Mouse (Mus musculus) limb, embryonic 13.5 days (tissue): ENCODE data around the gene Cdca8. TPM values are rescaled to one million over a fixed set of nuclear protein-coding genes. Genes with fewer than 3 reads are reported as not detected.
"Not testable (repeated sequence)": the region's sequence is repeated elsewhere in the genome, so short reads cannot be mapped to it uniquely, and the experiment has no call there.

Source experiments
- ATAC-seq: fragments of 200-750 bp; cut with Nextera tagmentation; 2 replicates; pipeline ENCODE4 v1.8.0; 2017; ENCODE audit warnings: low read depth, moderate number of reproducible peaks, moderate TSS enrichment; ENCODE audit not compliant: low FRiP score
- H3K27ac ChIP-seq: fragments of 300-500 bp; sonication (generic); 2 replicates; pipeline ENCODE4 v1.5.1; 2015; ENCODE audit warnings: inconsistent platforms, mild to moderate bottlenecking, moderate library complexity
- H3K27me3 ChIP-seq: fragments of 300-500 bp; sonication (generic); 2 replicates; pipeline ENCODE4 v1.6.1; 2015; ENCODE audit warnings: mild to moderate bottlenecking, inconsistent platforms
- H3K36me3 ChIP-seq: fragments of 300-500 bp; sonication (generic); 2 replicates; pipeline ENCODE4 v1.6.1; 2015; ENCODE audit warnings: inconsistent platforms, mild to moderate bottlenecking, moderate library complexity
- H3K4me1 ChIP-seq: fragments of 300-500 bp; sonication (generic); 2 replicates; pipeline ENCODE4 v1.6.1; 2015; ENCODE audit warnings: inconsistent platforms
- H3K4me2 ChIP-seq: fragments of 300-500 bp; sonication (generic); replicated peaks from 2 replicates; pipeline ENCODE4 v1.6.1; 2015; ENCODE audit warnings: inconsistent platforms, mild to moderate bottlenecking, moderate library complexity
- H3K4me3 ChIP-seq: fragments of 300-500 bp; sonication (generic); 2 replicates; pipeline ENCODE4 v1.5.1; 2015; ENCODE audit warnings: moderate library complexity, mild to moderate bottlenecking, inconsistent platforms
- H3K9ac ChIP-seq: fragments of 300-500 bp; sonication (generic); 2 replicates; pipeline ENCODE4 v1.6.1; 2015; ENCODE audit warnings: mild to moderate bottlenecking, inconsistent platforms
- H3K9me3 ChIP-seq: fragments of 300-500 bp; sonication (generic); 2 replicates; pipeline ENCODE4 v1.6.1; 2016; ENCODE audit warnings: inconsistent platforms
- WGBS: fragments of 180-500 bp; shearing (Covaris S2); methylation state at CpG from one replicate; pipeline ENCODE4 v1.1.7; 2015; 5-methylcytosine and 5-hydroxymethylcytosine counted together
- polyA plus RNA-seq: library from polyadenylated mRNA; unstranded; fragments of >200 nt; fragmentation: Nextera tagmentation; extraction: Ambion mirVana; gene quantifications from 2 replicates; pipeline ENCODE4 v1.2.1, GENCODE M21; 2015

The Cdca8 gene
- 128 and 130 TPM in 2 replicates for polyA plus RNA-seq

DNA sequence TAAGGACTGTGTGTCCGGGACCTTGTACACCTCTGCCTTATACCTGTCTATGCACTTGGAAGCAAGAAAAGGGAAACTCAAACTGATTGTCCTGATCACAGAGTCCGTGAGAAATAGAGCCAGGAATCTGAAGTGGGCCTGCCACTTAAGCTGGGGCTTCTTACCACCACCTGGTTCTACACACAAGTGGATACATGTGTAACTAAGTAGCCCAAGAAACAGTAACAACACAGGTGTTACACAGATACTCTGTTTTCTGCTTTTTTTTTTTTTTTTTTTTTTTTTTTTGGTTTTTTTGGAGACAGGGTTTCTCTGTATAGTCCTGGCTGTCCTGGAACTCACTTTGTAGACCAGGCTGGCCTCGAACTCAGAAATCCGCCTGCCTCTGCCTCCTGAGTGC lies at the start of gene Cdca8:
TSS of gene Cdca8 (minus strand) at position 101 of the 400 bp plus-strand sequence.
- 91% methylated on average over 4 of the region's 4 CpGs for WGBS
- H3K9ac ChIP-seq, H3K27ac ChIP-seq, H3K9me3 ChIP-seq, ATAC-seq, H3K27me3 ChIP-seq: not testable (repeated sequence)
- peak within 1 kb of the TSS; percentile 77; the same call in 1 of the 2 replicates for H3K4me2 ChIP-seq
- peaks cover 45% of the 10 kb centered on the region for H3K36me3 ChIP-seq
- H3K4me1 ChIP-seq: peaks cover 22% of the 10 kb centered on the region
- 0 out of 2 replicates have a peak within 1 kb of the TSS, but pooled peaks have one; percentile 4 for H3K4me3 ChIP-seq

DNA sequence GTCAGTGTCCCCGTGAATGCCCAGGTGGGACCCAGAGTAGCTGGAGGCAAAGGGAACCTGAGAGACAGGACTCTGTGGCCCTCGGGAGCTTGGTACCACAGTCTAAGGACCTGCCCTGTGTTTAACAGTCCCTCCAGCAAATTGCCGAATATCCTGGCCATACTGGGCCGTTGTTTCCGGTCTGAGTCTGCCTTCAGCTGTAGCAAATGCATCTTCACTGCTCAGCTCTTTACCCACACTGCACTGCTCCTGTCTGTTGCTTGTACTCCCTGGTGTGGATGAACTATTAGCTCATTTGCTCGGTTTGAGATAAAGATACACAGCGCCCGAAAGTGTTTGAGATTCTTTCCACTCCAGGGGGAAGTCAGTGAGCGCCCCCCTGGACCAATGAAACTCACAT lies 49.3 kb upstream of the Cdca8 start:
- H3K4me3 ChIP-seq: no peak overlapping the region
- H3K4me2 ChIP-seq: no peak overlapping the region
- peaks cover 51% of the 10 kb centered on the region for H3K4me1 ChIP-seq
- no peaks in the 10 kb centered on the region for H3K36me3 ChIP-seq
- no peak for ATAC-seq
- WGBS: 15% methylated on average over 9 of the region's 9 CpGs
- H3K9ac ChIP-seq: no peak overlapping the region
- H3K27me3 ChIP-seq: peaks cover 98% of the 10 kb centered on the region
- no peaks in the 10 kb centered on the region for H3K9me3 ChIP-seq
- H3K27ac ChIP-seq: no peak overlapping the region

DNA sequence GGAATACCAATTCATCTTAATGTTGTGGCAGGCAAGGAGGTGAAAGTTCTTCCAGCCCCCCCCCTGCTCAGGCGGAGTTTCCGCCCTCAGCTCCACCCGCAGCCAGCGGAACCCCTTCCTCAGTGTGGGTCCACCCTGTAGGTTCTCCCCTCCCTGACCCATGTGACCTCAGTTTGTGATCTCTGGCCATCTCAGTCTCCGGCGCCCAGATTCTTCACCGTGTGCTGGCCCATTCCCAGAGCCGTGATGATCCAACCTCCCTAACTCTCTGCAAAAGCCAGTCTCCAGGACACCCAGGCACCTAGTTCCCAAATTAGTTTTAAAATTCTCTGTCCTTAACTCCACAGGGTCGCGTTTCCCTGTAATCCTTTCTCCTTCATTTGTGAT lies 48.6 kb upstream of the Cdca8 start:
- no peak for ATAC-seq
- Histone ChIP-seq H3K4me1 (peaks cover 51% of the 10 kb centered on the region), H3K27me3 (peaks cover 98% of the 10 kb centered on the region), H3K9me3 (no peaks in the 10 kb centered on the region), H3K4me3 (peak overlapping the region; percentile 48; the same call in 1 of the 2 replicates), H3K36me3 (no peaks in the 10 kb centered on the region), H3K27ac (no peak overlapping the region), H3K9ac (no peak overlapping the region), H3K4me2 (no peak overlapping the region; the same call in 1 of the 2 replicates)
- 8% methylated on average over 10 of the region's 10 CpGs for WGBS

DNA sequence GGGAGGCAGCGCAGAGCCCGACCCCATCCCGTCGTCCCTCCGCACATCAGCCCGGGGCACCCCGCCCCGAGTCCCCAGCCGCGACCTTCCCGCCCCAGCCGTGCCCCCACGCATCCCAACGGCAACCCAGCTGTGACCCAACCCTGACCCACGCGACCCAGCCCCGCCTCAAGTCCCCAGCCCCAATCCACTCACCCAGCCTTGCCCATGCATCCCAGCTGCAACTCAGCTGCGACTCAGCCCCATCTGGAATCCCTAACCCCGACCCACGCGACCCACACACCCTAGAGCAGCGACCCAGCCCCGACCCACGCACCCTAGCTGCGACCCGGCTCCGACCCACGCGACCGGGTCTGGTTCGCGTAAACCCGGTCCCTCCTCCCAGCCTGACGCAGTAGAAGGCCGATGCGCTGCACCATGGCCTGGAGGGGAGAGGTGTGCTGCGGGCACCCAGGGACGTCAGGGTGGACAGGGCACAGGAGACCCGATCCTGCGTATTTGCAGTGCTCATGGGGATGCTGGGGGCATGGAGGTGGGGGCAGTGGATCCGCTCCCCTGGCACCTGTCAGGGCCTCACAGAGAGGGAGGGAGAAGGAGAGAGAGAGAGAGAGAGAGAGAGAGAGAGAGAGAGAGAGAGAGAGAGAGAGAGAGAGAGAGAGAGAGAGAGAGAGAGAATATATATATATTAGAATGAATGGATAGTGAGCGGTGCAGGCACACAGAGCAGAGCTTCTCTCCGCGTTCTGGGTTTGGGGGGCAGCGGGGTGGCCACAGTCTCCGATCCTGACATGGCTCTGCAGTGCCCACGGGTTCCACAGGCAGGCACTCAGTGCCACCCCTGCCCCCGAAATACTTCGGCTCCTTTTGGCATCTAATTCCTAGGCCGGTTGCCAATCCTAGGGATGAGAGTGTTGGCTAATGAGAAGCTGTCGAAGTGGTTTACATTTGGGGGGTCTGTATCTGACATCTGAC lies 47.9 kb upstream of the Cdca8 start:
- H3K4me2 ChIP-seq: peak overlapping the region; percentile 71
- H3K9ac ChIP-seq: peak overlapping the region; percentile 61
- peaks cover 100% of the 10 kb centered on the region for H3K27me3 ChIP-seq
- H3K36me3 ChIP-seq: no peaks in the 10 kb centered on the region
- H3K4me3 ChIP-seq: peak overlapping the region; percentile 48
- 2% methylated on average over 50 of the region's 51 CpGs for WGBS
- H3K4me1 ChIP-seq: peaks cover 51% of the 10 kb centered on the region
- ATAC-seq: no peak
- H3K9me3 ChIP-seq: no peaks in the 10 kb centered on the region
- H3K27ac ChIP-seq: no peak overlapping the region

DNA sequence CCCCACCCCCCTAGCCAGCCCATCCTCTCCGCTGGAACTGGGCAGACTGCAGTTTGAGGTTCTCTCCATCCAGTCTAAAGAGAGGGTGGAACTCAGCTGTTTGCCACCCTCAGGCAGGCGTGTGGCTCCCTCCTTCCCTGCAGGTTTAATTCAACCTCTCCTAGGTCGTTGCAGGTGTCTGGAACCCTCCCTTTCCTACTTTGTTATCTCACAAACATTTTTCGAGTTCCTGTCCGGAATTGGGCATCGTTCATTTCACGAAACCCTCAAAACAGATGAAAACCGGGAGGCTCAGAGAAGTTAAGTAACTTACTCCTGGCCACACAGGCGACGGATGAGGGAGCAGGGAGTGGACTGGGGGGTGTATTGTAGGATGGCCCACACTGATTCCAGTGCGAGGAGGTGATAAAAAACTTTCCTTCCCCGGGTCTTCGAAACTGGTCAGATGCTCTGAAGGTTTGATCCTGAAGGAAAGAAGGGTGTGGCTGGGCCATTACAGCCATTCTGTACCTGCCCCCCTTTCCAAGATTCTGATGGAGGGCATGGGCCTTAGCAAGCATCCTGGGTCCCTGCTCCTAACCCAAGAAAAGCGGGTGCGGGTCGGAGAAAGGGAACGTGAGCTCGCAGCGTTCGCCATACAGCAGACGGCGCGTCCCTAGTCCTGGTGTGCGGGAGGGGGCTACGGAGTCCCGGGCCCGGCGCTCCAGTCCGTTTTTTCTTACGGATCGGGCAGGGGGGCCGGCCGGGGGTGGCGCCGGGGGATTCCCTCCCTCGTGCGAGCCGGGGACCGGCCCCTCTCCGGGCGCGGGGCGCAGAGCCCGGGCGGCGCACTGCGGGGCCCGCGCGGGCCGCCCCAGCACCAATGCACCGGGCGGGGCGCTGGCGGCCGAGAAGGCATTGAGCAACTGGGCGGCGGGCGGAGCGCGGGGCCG lies 46.8 kb upstream of the Cdca8 start, which contains the start of gene Rspo1:
TSS of gene Rspo1 (plus strand) at position 760 of the 932 bp plus-strand sequence.
- Histone ChIP-seq H3K4me3 (peak within 1 kb of the TSS; percentile 48), H3K4me1 (peaks cover 51% of the 10 kb centered on the region), H3K27ac (no peak within 1 kb of the TSS), H3K27me3 (peaks cover 100% of the 10 kb centered on the region), H3K9ac (peak within 1 kb of the TSS; percentile 61), H3K4me2 (peak within 1 kb of the TSS; percentile 71), H3K36me3 (no peaks in the 10 kb centered on the region), H3K9me3 (no peaks in the 10 kb centered on the region)
- ATAC-seq: peak; percentile 30; the same call in 1 of the 2 replicates
- 1% methylated on average over 52 of the region's 62 CpGs for WGBS

DNA sequence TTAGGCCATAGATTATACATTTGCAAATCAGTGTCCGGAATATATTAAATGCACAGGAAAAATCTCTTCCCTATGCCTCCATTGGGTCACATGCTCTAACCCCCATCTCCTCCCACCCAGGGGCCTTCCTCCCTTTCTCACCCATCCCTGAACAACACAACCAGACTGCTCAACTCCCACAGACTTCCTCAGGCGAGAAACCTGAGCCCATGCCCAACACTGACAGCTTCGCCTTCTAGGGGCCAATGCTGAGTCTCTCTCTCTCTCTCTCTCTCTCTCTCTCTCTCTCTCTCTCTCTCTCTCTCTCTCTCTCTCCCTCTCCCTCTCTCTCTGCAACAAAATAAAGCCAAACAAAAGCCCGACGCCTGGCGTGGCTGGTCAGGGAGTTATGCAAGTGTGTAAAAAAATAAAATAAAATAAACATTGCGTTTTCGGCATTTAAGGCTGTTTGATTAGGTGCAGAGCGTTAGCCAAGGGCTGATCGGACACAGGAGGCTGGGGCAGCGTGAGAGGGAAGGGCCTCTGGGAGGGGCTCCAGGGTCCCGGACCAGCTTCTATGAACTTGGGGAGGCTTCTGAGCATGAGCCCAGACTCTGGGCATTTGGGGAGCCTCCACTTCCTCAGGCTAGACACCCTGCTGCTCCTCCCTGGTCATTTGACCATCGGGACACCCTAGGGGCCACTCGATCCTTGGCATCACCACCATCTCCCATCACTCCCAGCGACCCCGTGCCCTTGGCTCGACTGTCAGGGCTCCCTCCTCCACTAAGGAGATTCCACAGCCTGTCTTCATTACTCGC lies 46.0 kb upstream of the Cdca8 start:
- H3K27ac ChIP-seq: no peak overlapping the region

DNA sequence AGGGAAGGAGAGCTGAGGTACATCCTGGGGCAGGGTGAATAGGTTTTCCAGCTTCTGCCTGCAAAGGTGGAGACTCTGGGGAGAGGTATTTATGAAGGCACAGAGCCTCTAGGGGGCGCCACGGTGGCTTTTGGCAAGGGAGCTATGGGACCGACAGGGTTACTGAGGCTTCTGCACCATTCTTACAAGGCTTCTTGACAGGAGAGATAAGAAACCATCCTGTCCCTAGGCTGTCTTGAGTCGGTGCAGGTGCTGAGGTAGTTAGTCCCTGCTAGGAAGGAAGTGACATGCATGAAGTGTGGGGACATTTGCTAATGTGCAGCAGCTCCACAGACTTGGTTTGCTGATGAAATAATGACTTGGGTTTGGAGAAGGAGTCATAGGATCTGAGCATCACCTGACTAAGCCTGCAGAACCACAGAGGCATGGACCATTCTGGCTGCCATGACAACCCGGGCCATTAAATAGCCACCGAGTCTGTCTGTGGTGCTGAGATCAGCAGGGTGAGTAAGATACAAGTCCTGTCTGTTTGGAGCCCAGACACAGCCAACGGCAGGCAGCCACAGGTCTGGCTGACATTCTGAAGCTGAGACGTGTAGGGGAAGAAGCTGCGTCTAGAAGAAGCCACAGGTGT lies 44.9 kb upstream of the Cdca8 start:
- Histone ChIP-seq H3K27ac (no peak overlapping the region), H3K36me3 (no peaks in the 10 kb centered on the region), H3K9ac (no peak overlapping the region), H3K4me1 (peaks cover 36% of the 10 kb centered on the region), H3K27me3 (peaks cover 97% of the 10 kb centered on the region), H3K4me2 (no peak overlapping the region), H3K9me3 (no peaks in the 10 kb centered on the region), H3K4me3 (no peak overlapping the region)
- WGBS: 16% methylated on average over 9 of the region's 9 CpGs
- ATAC-seq: no peak

More for the DNA sequence above, 46.0 kb upstream of the Cdca8 start:
- H3K4me2 ChIP-seq: peak overlapping the region; percentile 5; the same call in 1 of the 2 replicates
- WGBS: 7% methylated on average over 18 of the region's 18 CpGs
- peaks cover 45% of the 10 kb centered on the region for H3K4me1 ChIP-seq
- H3K9ac ChIP-seq: no peak overlapping the region
- peaks cover 99% of the 10 kb centered on the region for H3K27me3 ChIP-seq
- H3K9me3 ChIP-seq: no peaks in the 10 kb centered on the region
- no peaks in the 10 kb centered on the region for H3K36me3 ChIP-seq
- H3K4me3 ChIP-seq: peak overlapping the region; percentile 48; the same call in 1 of the 2 replicates
- ATAC-seq: no peak

DNA sequence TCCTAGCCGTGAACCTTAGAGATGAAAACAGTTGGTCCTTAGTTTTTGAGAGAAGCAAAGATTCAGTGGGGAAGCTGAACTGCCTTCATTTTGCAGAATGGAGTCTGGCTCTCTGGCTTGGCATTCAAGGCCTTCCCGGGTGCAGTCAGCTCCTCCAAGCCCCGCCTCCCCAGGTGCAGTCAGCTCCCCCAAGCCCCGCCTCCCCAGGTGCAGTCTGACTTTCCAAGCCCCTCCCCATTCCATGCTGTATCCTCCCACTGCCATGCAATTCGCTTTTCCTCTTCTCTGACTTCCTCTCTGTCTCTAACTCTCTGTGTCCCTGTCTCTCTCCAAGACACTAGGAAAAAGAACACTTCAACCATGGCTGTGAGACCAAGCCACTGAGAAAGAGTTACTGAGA lies 39.1 kb upstream of the Cdca8 start:
- Histone ChIP-seq H3K27ac (no peak overlapping the region), H3K9me3 (no peaks in the 10 kb centered on the region), H3K4me3 (no peak overlapping the region), H3K36me3 (no peaks in the 10 kb centered on the region), H3K4me2 (no peak overlapping the region), H3K4me1 (peaks cover under 1% of the 10 kb centered on the region; the same call in 1 of the 2 replicates), H3K9ac (no peak overlapping the region), H3K27me3 (peaks cover 86% of the 10 kb centered on the region)
- 30% methylated on average over 5 of the region's 5 CpGs for WGBS
- ATAC-seq: no peak

DNA sequence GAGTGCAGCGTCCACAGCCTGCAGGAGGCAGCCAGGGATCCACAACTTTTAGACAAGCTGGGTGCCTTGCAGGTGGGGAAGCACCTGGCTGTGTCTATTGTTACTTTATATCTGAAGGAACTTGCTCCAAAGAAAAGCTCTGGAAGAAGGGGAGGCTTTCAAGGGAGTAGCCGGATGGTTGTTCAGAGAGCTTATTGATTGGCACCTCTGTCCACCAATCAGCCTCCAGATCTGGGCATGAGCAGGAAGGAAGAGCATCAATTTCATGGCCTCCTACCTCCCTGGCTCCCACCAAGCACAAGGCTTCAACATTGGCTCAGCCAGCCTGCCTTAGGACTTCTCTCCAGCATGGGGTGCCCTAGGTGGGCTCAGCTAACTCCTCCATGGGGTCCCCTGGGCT lies 34.2 kb upstream of the Cdca8 start:
- Histone ChIP-seq H3K4me1 (peaks cover 42% of the 10 kb centered on the region), H3K36me3 (no peaks in the 10 kb centered on the region), H3K27ac (no peak overlapping the region)

DNA sequence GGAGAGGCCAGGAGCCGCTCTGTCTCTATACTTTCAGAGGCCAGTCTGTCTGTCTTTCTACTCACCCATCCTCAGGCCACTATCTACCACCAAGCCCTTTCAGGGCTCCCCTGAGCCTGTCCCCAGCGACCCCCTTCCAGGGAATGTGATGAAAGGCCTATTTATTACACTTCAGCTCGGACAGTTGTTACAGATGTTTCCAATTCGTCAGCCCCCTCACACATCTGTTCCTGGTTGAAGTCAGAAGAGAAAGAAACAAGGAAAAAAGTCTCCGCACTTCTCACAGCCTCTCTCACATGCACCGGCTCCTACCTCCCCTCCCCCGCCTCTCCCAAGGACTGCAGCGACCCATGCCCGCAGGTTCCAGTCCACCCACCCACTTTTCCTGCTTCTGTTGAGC lies 33.2 kb upstream of the Cdca8 start:
- Histone ChIP-seq H3K9ac (no peak overlapping the region), H3K27ac (no peak overlapping the region), H3K36me3 (no peaks in the 10 kb centered on the region), H3K9me3 (no peaks in the 10 kb centered on the region), H3K4me1 (peaks cover 45% of the 10 kb centered on the region), H3K27me3 (peaks cover 84% of the 10 kb centered on the region), H3K4me3 (no peak overlapping the region), H3K4me2 (no peak overlapping the region)
- 13% methylated on average over 9 of the region's 9 CpGs for WGBS
- ATAC-seq: no peak

More for the DNA sequence above, 34.2 kb upstream of the Cdca8 start:
- ATAC-seq: no peak
- peaks cover 84% of the 10 kb centered on the region for H3K27me3 ChIP-seq
- 79% methylated on average over 2 of the region's 2 CpGs for WGBS
- no peak overlapping the region for H3K9ac ChIP-seq
- H3K4me3 ChIP-seq: no peak overlapping the region
- H3K4me2 ChIP-seq: no peak overlapping the region
- H3K9me3 ChIP-seq: no peaks in the 10 kb centered on the region

DNA sequence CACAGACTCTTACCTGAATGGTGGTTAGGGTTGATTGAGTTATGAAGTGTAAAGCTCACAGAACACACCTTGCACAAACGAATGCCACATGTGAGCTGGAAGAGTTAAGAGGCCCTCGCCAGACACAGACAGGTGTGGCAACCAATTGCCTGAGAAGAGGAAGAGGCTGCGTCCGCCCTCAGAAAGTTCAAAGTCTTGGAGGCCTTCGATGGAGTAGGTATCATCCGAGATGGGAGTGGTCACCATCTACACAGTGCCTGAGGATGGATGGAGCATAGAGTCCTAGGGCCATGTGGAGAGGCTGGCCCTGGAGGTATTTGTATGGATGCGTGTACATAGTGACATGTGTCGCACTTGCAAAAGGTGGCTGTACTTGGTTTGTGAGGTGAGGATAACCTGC lies 32.0 kb upstream of the Cdca8 start:
- Histone ChIP-seq H3K36me3 (no peaks in the 10 kb centered on the region), H3K27me3 (peaks cover 88% of the 10 kb centered on the region), H3K9ac (no peak overlapping the region), H3K4me2 (no peak overlapping the region), H3K9me3 (no peaks in the 10 kb centered on the region), H3K27ac (no peak overlapping the region), H3K4me1 (peaks cover 45% of the 10 kb centered on the region), H3K4me3 (no peak overlapping the region)
- no peak for ATAC-seq
- WGBS: 36% methylated on average over 8 of the region's 8 CpGs
